Mouse (Mus musculus): ENCODE data around the gene Cort. TPM values are rescaled to one million over a fixed set of nuclear protein-coding genes. Genes with fewer than 3 reads are reported as not detected.
A peak's percentile ranks its signal among the peaks of the same experiment; 100 is the strongest.

The Cort gene
- polyA plus RNA-seq, 1 experiment from 2014 or later: 0.54 TPM

GRCm38 (mm10) chr4:149161166-149161565, 34.6 kb upstream of the Cort start:
- WGBS: 95% methylated on average over 6 of the region's 6 CpGs
- no peaks in the 10 kb centered on the region for H3K9me3 ChIP-seq
- H3K4me1 ChIP-seq: peaks cover 19% of the 10 kb centered on the region
- no peak overlapping the region for H3K27ac ChIP-seq (replicated peaks)
- DNase-seq (ENCODE audit: low spot score): no peak
- no peak overlapping the region for H3K4me3 ChIP-seq
- peaks cover 91% of the 10 kb centered on the region for H3K36me3 ChIP-seq (replicated peaks)
- no peaks in the 10 kb centered on the region for H3K27me3 ChIP-seq (replicated peaks; ENCODE audit: low read depth, poor library complexity, severe bottlenecking)

- 92% methylated on average over 13 of the region's 13 CpGs for WGBS
- H3K27ac ChIP-seq (replicated peaks): no peak overlapping the region
- DNase-seq (ENCODE audit: low spot score): no peak
- peaks cover 6% of the 10 kb centered on the region for H3K4me1 ChIP-seq
- H3K36me3 ChIP-seq (replicated peaks): peaks cover 99% of the 10 kb centered on the region
- H3K9me3 ChIP-seq: peaks cover 3% of the 10 kb centered on the region; the same call in 1 of the 2 replicates
- H3K4me3 ChIP-seq: no peak overlapping the region
- H3K27me3 ChIP-seq (replicated peaks; ENCODE audit: low read depth, poor library complexity, severe bottlenecking): no peaks in the 10 kb centered on the region
Measured at GRCm38 (mm10) chr4:149159891-149160290, 33.3 kb upstream of the Cort start.

- peaks cover 4% of the 10 kb centered on the region; the same call in 1 of the 2 replicates for H3K9me3 ChIP-seq
- no peak for DNase-seq (ENCODE audit: low spot score)
- H3K27ac ChIP-seq (replicated peaks): no peak overlapping the region
- no peaks in the 10 kb centered on the region for H3K27me3 ChIP-seq (replicated peaks; ENCODE audit: low read depth, poor library complexity, severe bottlenecking)
- H3K36me3 ChIP-seq (replicated peaks): peaks cover 100% of the 10 kb centered on the region
- WGBS: 89% methylated on average over 2 of the region's 2 CpGs
- H3K4me3 ChIP-seq: no peak overlapping the region
- 0 out of 2 replicates have a peak, but pooled peaks cover 6% of the 10 kb centered on the region for H3K4me1 ChIP-seq
Measured at GRCm38 (mm10) chr4:149159203-149159602, 32.6 kb upstream of the Cort start.

- DNase-seq (ENCODE audit: low spot score): no peak
- 94% methylated on average over 8 of the region's 8 CpGs for WGBS
- Histone ChIP-seq H3K4me1 (no peaks in the 10 kb centered on the region), H3K9me3 (peaks cover 4% of the 10 kb centered on the region; the same call in 1 of the 2 replicates), H3K27me3 (replicated peaks; ENCODE audit: low read depth, poor library complexity, severe bottlenecking) (no peaks in the 10 kb centered on the region), H3K4me3 (no peak overlapping the region), H3K36me3 (replicated peaks) (peaks cover 100% of the 10 kb centered on the region), H3K27ac (replicated peaks) (no peak overlapping the region)
Measured at GRCm38 (mm10) chr4:149157415-149157973, 30.9 kb upstream of the Cort start.

GRCm38 (mm10) chr4:149155711-149156110, 29.1 kb upstream of the Cort start:
- Histone ChIP-seq H3K27me3 (replicated peaks; ENCODE audit: low read depth, poor library complexity, severe bottlenecking) (no peaks in the 10 kb centered on the region), H3K27ac (replicated peaks) (no peak overlapping the region), H3K36me3 (replicated peaks) (peaks cover 100% of the 10 kb centered on the region), H3K4me1 (no peaks in the 10 kb centered on the region), H3K4me3 (no peak overlapping the region), H3K9me3 (peaks cover 4% of the 10 kb centered on the region; the same call in 1 of the 2 replicates)
- WGBS: 96% methylated on average over 6 of the region's 6 CpGs
- DNase-seq (ENCODE audit: low spot score): no peak

- WGBS: 98% methylated on average over 7 of the region's 7 CpGs
- Histone ChIP-seq H3K27me3 (replicated peaks; ENCODE audit: low read depth, poor library complexity, severe bottlenecking) (no peaks in the 10 kb centered on the region), H3K27ac (replicated peaks) (no peak overlapping the region), H3K4me1 (no peaks in the 10 kb centered on the region), H3K4me3 (no peak overlapping the region), H3K36me3 (replicated peaks) (peaks cover 100% of the 10 kb centered on the region), H3K9me3 (peaks cover 4% of the 10 kb centered on the region; the same call in 1 of the 2 replicates)
- DNase-seq (ENCODE audit: low spot score): no peak
Measured at GRCm38 (mm10) chr4:149154859-149155258, 28.3 kb upstream of the Cort start.

- H3K27me3 ChIP-seq (replicated peaks; ENCODE audit: low read depth, poor library complexity, severe bottlenecking): no peaks in the 10 kb centered on the region
- WGBS: 92% methylated on average over 11 of the region's 11 CpGs
- H3K36me3 ChIP-seq (replicated peaks): peaks cover 69% of the 10 kb centered on the region
- H3K4me1 ChIP-seq: peaks cover 21% of the 10 kb centered on the region
- H3K4me3 ChIP-seq: no peak overlapping the region
- no peak for DNase-seq (ENCODE audit: low spot score)
- peaks cover 4% of the 10 kb centered on the region; the same call in 1 of the 2 replicates for H3K9me3 ChIP-seq
- no peak overlapping the region for H3K27ac ChIP-seq (replicated peaks)
Measured at GRCm38 (mm10) chr4:149150721-149151120, 24.2 kb upstream of the Cort start.

GRCm38 (mm10) chr4:149150256-149150655, 23.7 kb upstream of the Cort start:
- H3K36me3 ChIP-seq (replicated peaks): peaks cover 64% of the 10 kb centered on the region
- DNase-seq (ENCODE audit: low spot score): no peak
- no peak overlapping the region for H3K4me3 ChIP-seq
- no peaks in the 10 kb centered on the region for H3K27me3 ChIP-seq (replicated peaks; ENCODE audit: low read depth, poor library complexity, severe bottlenecking)
- no peak overlapping the region for H3K27ac ChIP-seq (replicated peaks)
- H3K4me1 ChIP-seq: peaks cover 21% of the 10 kb centered on the region
- H3K9me3 ChIP-seq: peaks cover 4% of the 10 kb centered on the region; the same call in 1 of the 2 replicates
- 78% methylated on average over 11 of the region's 11 CpGs for WGBS

- peaks cover 58% of the 10 kb centered on the region for H3K36me3 ChIP-seq (replicated peaks)
- H3K4me1 ChIP-seq: peaks cover 23% of the 10 kb centered on the region
- H3K27ac ChIP-seq (replicated peaks): no peak overlapping the region
- WGBS: 68% methylated on average over 7 of the region's 7 CpGs
- no peaks in the 10 kb centered on the region for H3K9me3 ChIP-seq
- H3K4me3 ChIP-seq: no peak overlapping the region
- no peaks in the 10 kb centered on the region for H3K27me3 ChIP-seq (replicated peaks; ENCODE audit: low read depth, poor library complexity, severe bottlenecking)
- DNase-seq (ENCODE audit: low spot score): no peak
Measured at GRCm38 (mm10) chr4:149149611-149150010, 23.0 kb upstream of the Cort start.

- Histone ChIP-seq H3K4me1 (peaks cover 24% of the 10 kb centered on the region), H3K4me3 (no peak overlapping the region), H3K27me3 (replicated peaks; ENCODE audit: low read depth, poor library complexity, severe bottlenecking) (no peaks in the 10 kb centered on the region), H3K27ac (replicated peaks) (no peak overlapping the region), H3K36me3 (replicated peaks) (peaks cover 53% of the 10 kb centered on the region), H3K9me3 (no peaks in the 10 kb centered on the region)
- DNase-seq (ENCODE audit: low spot score): no peak
- WGBS: 77% methylated on average over 9 of the region's 9 CpGs
Measured at GRCm38 (mm10) chr4:149149196-149149595, 22.6 kb upstream of the Cort start.

GRCm38 (mm10) chr4:149148084-149148483, 21.5 kb upstream of the Cort start:
- Histone ChIP-seq H3K9me3 (no peaks in the 10 kb centered on the region), H3K4me3 (no peak overlapping the region), H3K27me3 (replicated peaks; ENCODE audit: low read depth, poor library complexity, severe bottlenecking) (0 out of 2 replicates have a peak, but pooled peaks cover 4% of the 10 kb centered on the region), H3K4me1 (peaks cover 24% of the 10 kb centered on the region), H3K36me3 (replicated peaks) (peaks cover 42% of the 10 kb centered on the region), H3K27ac (replicated peaks) (no peak overlapping the region)
- WGBS: 81% methylated on average over 4 of the region's 4 CpGs
- no peak for DNase-seq (ENCODE audit: low spot score)

GRCm38 (mm10) chr4:149147528-149147927, 21.0 kb upstream of the Cort start:
- Histone ChIP-seq H3K4me1 (peaks cover 24% of the 10 kb centered on the region), H3K9me3 (no peaks in the 10 kb centered on the region), H3K27ac (replicated peaks) (no peak overlapping the region), H3K4me3 (no peak overlapping the region), H3K36me3 (replicated peaks) (peaks cover 37% of the 10 kb centered on the region), H3K27me3 (replicated peaks; ENCODE audit: low read depth, poor library complexity, severe bottlenecking) (0 out of 2 replicates have a peak, but pooled peaks cover 4% of the 10 kb centered on the region)
- no peak for DNase-seq (ENCODE audit: low spot score)
- WGBS: 84% methylated on average over 7 of the region's 7 CpGs

GRCm38 (mm10) chr4:149145151-149145550, 18.6 kb upstream of the Cort start:
- Histone ChIP-seq H3K4me1 (peaks cover 24% of the 10 kb centered on the region), H3K27me3 (replicated peaks; ENCODE audit: low read depth, poor library complexity, severe bottlenecking) (0 out of 2 replicates have a peak, but pooled peaks cover 4% of the 10 kb centered on the region), H3K4me3 (no peak overlapping the region), H3K27ac (replicated peaks) (peak overlapping the region; percentile 74; the same call in 1 of the 2 replicates), H3K9me3 (no peaks in the 10 kb centered on the region), H3K36me3 (replicated peaks) (peaks cover 13% of the 10 kb centered on the region)
- DNase-seq (ENCODE audit: low spot score): no peak
- 66% methylated on average over 4 of the region's 4 CpGs for WGBS
